Mouse (Mus musculus) C2C12 (cell line): ENCODE data around the gene Kcnmb2.

Experiments
- CTCF ChIP-seq: IDR thresholded peaks from one replicate; pipeline ENCODE4 v1.5.1; 2011; ENCODE audit not compliant: control insufficient read depth, insufficient read depth, insufficient read length
- MYOD1 ChIP-seq: IDR thresholded peaks from one replicate; pipeline ENCODE4 v1.6.1; 2011; ENCODE audit warnings: low read depth; ENCODE audit not compliant: control insufficient read depth, insufficient read length
- MYOG ChIP-seq: IDR thresholded peaks from one replicate; pipeline ENCODE4 v1.6.1; 2011; ENCODE audit not compliant: control insufficient read depth, insufficient read length; ENCODE audit errors: extremely low read depth
- USF1 ChIP-seq: IDR thresholded peaks from one replicate; pipeline ENCODE4 v1.6.1; 2011; ENCODE audit warnings: low read depth, mild to moderate bottlenecking, control low read depth, moderate library complexity

DNA sequence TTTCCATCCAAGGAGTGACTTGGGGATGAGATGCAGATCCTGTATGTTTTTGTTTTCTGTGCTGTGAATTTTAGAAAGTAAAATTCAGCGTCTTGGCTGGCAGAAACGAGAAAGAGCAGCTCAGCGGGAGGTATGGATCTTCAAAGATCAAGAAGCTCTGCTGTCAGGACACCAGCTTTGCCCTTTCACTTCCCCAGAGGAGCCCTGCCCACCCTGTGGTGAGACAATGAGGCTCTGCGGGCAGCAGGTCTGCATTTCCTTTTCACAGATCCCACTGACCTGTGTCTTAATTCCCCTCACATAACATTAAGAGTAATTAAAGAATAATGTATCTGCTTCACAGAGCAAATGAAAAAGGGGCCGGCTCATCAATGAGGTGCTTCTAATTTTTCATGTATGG lies 226.1 kb downstream of the Kcnmb2 start:
- no peak for TF ChIP-seq CTCF
- TF ChIP-seq MYOD1 = no peak
- no peak for TF ChIP-seq USF1
- no peak for TF ChIP-seq MYOG
